Mouse (Mus musculus) thymus, adult 2 months (tissue): ENCODE measurements at regions not wholly inside any gene's neighbourhood (a gene's known extent, or its start where the extent isn't known, plus 50 kb on each side); places are given as distances from the start of the nearest gene placed in this dataset.

Experiments used
- DNase-seq: peaks from one replicate; pipeline ENCODE4 v3.0.0; 2021
- H3K27ac ChIP-seq: fragments of 200-500 bp; 2 replicates; pipeline ENCODE4 v1.5.1; 2012; ENCODE audit warnings: low read length, control low read depth; ENCODE audit not compliant: control insufficient read depth, insufficient read depth
- H3K27me3 ChIP-seq: fragments of 200-500 bp; 2 replicates; pipeline ENCODE4 v1.6.1; 2012; ENCODE audit warnings: mild to moderate bottlenecking, low read length, moderate library complexity, mixed read lengths; ENCODE audit not compliant: control insufficient read depth, insufficient read depth
- H3K36me3 ChIP-seq: fragments of 200-500 bp; 2 replicates; pipeline ENCODE4 v1.6.1; 2012; ENCODE audit warnings: mild to moderate bottlenecking, low read length, moderate library complexity; ENCODE audit not compliant: control insufficient read depth, insufficient read depth
- H3K4me1 ChIP-seq: fragments of 200-500 bp; replicated peaks from 2 replicates; pipeline ENCODE4 v1.6.1; 2012; ENCODE audit warnings: low read length; ENCODE audit not compliant: control insufficient read depth, insufficient read depth
- H3K4me3 ChIP-seq: fragments of 200-500 bp; 2 replicates; pipeline ENCODE4 v1.5.1; 2012; ENCODE audit warnings: mild to moderate bottlenecking, low read length, control low read depth, moderate library complexity; ENCODE audit not compliant: control insufficient read depth, insufficient read depth
- CTCF ChIP-seq: fragments of 200-500 bp; IDR thresholded peaks from 2 replicates; pipeline ENCODE4 v1.5.1; 2012; ENCODE audit warnings: mild to moderate bottlenecking, control low read depth, low read length, moderate library complexity, borderline replicate concordance; ENCODE audit not compliant: control insufficient read depth, poor library complexity, insufficient read depth; ENCODE audit errors: extremely low read depth
- POLR2A ChIP-seq: fragments of 200-500 bp; IDR thresholded peaks from 2 replicates; pipeline ENCODE4 v1.6.1; 2012; ENCODE audit warnings: mild to moderate bottlenecking, low read length, control low read depth, moderate library complexity; ENCODE audit not compliant: control insufficient read depth, poor library complexity, insufficient read depth; ENCODE audit errors: extremely low read depth
- WGBS: fragments of 180-500 bp; shearing (Covaris S2); methylation state at CpG from one replicate; pipeline ENCODE4 v1.1.7; 2018; 5-methylcytosine and 5-hydroxymethylcytosine counted together

- H3K4me3 ChIP-seq, result no peak overlapping the region
- H3K4me1 ChIP-seq, result no peaks in the 10 kb centered on the region
- no peaks in the 10 kb centered on the region for H3K27me3 ChIP-seq
- 95% methylated on average over 13 of the region's 13 CpGs for WGBS
- no peak for DNase-seq
- no peak for TF ChIP-seq POLR2A
- no peak for TF ChIP-seq CTCF
- H3K36me3 ChIP-seq, result no peaks in the 10 kb centered on the region
- no peak overlapping the region for H3K27ac ChIP-seq
Measured at GRCm38 (mm10) chr1:34666226-34666662, 86.8 kb downstream of the Amer3 start.

GRCm38 (mm10) chr1:34677105-34677741 is 97.8 kb downstream of the Amer3 start:
- no peak for TF ChIP-seq CTCF
- TF ChIP-seq POLR2A, result no peak
- WGBS, result 47% methylated on average over 12 of the region's 12 CpGs

GRCm38 (mm10) chr1:34677832-34678733 is 98.6 kb downstream of the Amer3 start:
- 3% methylated on average over 56 of the region's 56 CpGs for WGBS
- Histone ChIP-seq H3K36me3 (no peaks in the 10 kb centered on the region), H3K4me3 (no peak overlapping the region)

More at GRCm38 (mm10) chr1:34677105-34677741, 97.8 kb downstream of the Amer3 start:
- Histone ChIP-seq H3K36me3 (no peaks in the 10 kb centered on the region), H3K27me3 (no peaks in the 10 kb centered on the region; the same call in 1 of the 2 replicates), H3K4me3 (no peak overlapping the region), H3K27ac (no peak overlapping the region), H3K4me1 (no peaks in the 10 kb centered on the region; the same call in 1 of the 2 replicates)
- DNase-seq, result no peak

DNA sequence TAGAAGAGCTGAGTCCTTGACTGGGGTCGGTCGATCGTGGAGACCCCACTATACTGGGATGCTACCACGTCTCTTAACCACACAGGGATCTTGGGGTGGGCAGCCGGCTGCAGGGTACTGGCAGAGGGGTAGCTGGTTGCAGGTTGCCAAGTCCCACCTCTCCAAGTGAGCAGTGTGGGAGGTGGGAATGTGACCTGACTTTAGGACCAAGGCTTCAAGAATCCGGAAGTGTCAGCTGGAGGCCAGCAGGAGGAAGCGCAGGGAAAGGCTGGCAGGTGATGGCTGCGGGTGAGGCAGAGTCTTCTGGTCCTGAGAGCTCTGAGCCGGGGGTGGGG is 99.2 kb downstream of the Amer3 start:
- TF ChIP-seq CTCF, result no peak
- TF ChIP-seq POLR2A, result no peak
- H3K36me3 ChIP-seq, result no peaks in the 10 kb centered on the region
- H3K27ac ChIP-seq, result no peak overlapping the region
- H3K4me1 ChIP-seq, result no peaks in the 10 kb centered on the region; the same call in 1 of the 2 replicates
- 5% methylated on average over 9 of the region's 9 CpGs for WGBS
- no peaks in the 10 kb centered on the region; the same call in 1 of the 2 replicates for H3K27me3 ChIP-seq
- no peak overlapping the region for H3K4me3 ChIP-seq
- DNase-seq, result no peak

More at GRCm38 (mm10) chr1:34677832-34678733, 98.6 kb downstream of the Amer3 start:
- Histone ChIP-seq H3K27me3 (no peaks in the 10 kb centered on the region; the same call in 1 of the 2 replicates), H3K27ac (no peak overlapping the region), H3K4me1 (no peaks in the 10 kb centered on the region; the same call in 1 of the 2 replicates)
- DNase-seq, result no peak
- TF ChIP-seq POLR2A (no peak), CTCF (no peak)

DNA sequence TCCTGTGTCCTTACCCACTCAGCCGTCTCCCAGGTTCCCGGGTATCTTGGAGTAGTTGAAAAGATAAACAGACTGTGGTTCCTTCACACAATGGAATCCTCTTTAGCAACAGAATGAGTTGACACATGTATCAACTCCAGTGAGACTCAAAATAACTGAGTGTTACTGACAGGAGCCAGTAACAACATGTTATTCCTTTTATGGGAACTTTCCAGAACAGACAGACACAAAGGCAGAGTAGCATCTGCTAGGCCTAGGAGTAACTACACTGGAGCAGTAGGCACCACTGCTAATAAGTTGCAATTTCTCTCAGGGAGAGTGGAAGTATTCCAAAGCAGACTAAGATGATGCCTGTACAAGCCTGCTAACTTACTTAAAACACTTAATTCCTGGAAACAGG is 107.1 kb downstream of the Amer3 start:
- H3K36me3 ChIP-seq, result no peaks in the 10 kb centered on the region
- DNase-seq, result no peak
- WGBS, result 96% methylated on average over 2 of the region's 2 CpGs
- H3K4me3 ChIP-seq, result no peak overlapping the region
- TF ChIP-seq POLR2A, result no peak
- TF ChIP-seq CTCF, result no peak
- H3K27ac ChIP-seq, result no peak overlapping the region
- H3K4me1 ChIP-seq, result no peaks in the 10 kb centered on the region
- no peaks in the 10 kb centered on the region for H3K27me3 ChIP-seq

GRCm38 (mm10) chr1:34696533-34696932 is 117.1 kb downstream of the Amer3 start:
- 90% methylated on average over 4 of the region's 4 CpGs for WGBS
- Histone ChIP-seq H3K27me3 (no peaks in the 10 kb centered on the region), H3K36me3 (no peaks in the 10 kb centered on the region), H3K4me3 (no peak overlapping the region), H3K4me1 (no peaks in the 10 kb centered on the region), H3K27ac (no peak overlapping the region)
- TF ChIP-seq POLR2A (no peak), CTCF (no peak)
- DNase-seq, result no peak

DNA sequence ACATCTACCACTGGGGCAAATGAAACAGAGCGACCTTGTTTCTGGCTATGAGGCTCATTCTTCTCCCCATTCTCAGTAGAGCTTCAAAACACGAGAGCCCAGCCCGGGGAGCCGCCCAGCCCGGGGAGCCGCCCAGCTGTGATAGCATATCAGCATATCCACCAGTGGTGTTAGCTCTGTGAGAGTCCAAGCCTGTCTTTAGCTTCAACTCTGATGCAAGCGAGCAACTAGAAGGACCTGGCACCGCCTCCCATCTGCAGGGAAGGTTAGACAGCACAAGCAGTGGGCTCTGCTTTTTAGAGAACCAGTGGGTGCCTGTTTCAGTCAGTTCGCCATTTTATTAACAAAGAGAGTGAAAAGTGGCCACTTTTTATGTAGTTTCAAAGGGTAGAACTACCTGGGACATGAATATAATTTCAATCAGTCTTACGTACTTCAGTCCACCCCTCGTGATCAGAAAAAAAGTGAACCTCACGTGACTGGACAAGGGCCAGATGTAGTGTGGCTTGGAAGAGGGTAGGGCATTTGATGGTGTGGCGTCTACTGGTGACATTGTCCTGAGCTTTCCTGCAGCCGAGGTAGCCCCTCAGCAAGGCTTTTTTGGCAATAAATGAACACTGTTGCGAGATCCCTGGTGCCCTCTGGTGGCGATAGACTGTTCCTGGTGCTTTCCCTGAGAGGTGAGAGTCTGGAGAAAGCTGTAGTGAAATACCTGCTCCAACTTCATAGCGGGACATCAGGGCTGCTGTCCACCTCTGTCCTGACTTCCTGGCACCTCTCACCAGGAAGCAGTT is 121.0 kb downstream of the Amer3 start:
- DNase-seq, result peak; percentile 31
- TF ChIP-seq CTCF (no peak), POLR2A (no peak)
- Histone ChIP-seq H3K36me3 (no peaks in the 10 kb centered on the region), H3K27me3 (no peaks in the 10 kb centered on the region), H3K4me1 (no peaks in the 10 kb centered on the region), H3K4me3 (no peak overlapping the region), H3K27ac (no peak overlapping the region)
- 61% methylated on average over 17 of the region's 17 CpGs for WGBS
